Mouse (Mus musculus) cerebellum, postnatal 4 days (tissue): ENCODE measurements around the gene Ssr2.
A peak's percentile ranks its signal among the peaks of the same experiment; 100 is the strongest.

Experiments
- DNase-seq, 2 experiments: peaks; one replicate each; pipeline ENCODE4 v3.0.0; 2022; ENCODE audit warnings: low spot score in 2 of 2, mixed read lengths in 1 of 2

The Ssr2 gene

DNA sequence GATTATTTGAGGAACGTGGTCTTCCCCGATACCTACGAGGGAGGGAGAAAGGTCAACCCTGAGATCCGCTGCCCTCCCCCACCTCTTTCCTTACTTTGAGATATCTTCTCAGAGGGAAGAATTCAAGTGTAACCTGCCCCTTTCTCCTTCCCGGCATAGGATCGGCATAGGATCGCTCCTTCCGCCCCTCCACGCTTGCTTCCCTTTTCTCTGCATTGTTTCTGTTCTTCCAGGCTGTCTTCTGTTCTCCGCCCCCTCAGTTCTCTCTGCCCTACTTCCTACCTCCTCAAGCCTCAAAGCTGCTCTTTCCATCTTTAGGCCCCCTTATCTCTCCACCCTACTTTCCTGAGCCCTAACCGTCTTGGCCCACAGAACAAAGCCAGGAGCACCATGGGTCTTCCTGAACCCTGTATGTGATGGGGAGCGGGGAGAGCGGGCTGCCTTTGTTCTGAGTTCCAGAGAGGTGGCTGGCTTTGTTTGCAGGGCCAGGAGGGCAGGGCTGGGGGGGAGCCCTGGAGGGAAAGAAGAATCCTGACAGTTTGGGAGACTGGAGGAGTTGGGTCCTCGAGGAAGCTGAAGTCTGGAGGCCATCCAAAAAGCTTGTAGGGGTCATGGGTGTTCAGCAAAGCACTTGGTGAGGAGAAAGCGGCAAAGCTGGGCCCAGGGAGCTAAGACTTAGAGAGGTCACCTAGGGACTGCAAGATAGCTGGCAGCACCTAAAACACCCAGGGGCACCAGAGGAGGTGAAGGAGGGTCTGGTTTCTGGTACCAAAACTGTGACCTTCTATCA, 47.9 kb downstream of the Ssr2 start:
- peak in 1 of 2 experiments; percentile 30 for DNase-seq

- DNase-seq: peak in 1 of 2 experiments; percentile 65
Observed at GRCm38 (mm10) chr3:88624324-88624723, 48.6 kb downstream of the Ssr2 start.

DNA sequence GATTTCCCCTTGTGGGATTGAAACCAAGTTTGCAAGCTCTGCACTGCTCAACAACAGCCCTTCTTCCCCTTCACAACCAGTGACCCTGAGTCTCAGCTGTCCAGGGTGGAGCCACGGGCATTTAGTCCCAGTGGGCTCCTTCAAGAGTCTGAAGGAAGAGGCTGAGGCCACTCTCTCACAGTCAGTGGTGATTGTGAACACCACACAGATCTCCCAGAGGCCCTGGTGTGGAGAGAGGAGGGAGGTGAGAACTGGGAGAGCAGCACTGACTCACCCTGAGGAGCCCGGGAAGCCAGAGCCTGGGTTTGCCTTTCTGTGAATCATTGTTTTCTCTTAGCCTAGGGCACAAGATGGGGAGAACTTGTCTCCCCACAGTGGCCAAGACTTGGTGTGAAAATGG, 49.3 kb downstream of the Ssr2 start:
- DNase-seq: no peak

DNA sequence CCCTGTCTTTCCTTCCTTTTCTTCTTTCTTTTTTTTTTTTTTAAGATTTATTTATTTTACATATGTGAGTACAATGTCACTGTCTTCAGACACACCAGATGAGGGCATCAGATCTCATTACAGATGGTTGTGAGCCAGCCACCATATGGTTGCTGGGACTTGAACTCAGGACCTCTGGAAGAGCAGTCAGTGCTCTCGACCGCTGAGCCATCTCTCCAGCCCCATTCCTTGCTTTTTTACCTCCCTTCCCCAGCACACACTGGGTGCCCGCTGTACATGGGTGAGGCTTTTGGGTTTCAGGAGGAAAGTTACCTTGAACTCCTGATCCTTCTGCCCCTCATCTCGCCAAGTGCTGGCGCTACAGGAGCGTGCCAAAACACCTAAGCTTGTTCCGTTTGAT, 49.9 kb downstream of the Ssr2 start:
- no peak for DNase-seq

GRCm38 (mm10) chr3:88626316-88626715, 50.6 kb downstream of the Ssr2 start:
- no peak for DNase-seq

- DNase-seq: no peak
Observed at GRCm38 (mm10) chr3:88627114-88627513, 51.4 kb downstream of the Ssr2 start.

GRCm38 (mm10) chr3:88627535-88627934, 51.9 kb downstream of the Ssr2 start:
- DNase-seq: no peak

- no peak for DNase-seq
Observed at GRCm38 (mm10) chr3:88628766-88629165, 53.1 kb downstream of the Ssr2 start.

DNA sequence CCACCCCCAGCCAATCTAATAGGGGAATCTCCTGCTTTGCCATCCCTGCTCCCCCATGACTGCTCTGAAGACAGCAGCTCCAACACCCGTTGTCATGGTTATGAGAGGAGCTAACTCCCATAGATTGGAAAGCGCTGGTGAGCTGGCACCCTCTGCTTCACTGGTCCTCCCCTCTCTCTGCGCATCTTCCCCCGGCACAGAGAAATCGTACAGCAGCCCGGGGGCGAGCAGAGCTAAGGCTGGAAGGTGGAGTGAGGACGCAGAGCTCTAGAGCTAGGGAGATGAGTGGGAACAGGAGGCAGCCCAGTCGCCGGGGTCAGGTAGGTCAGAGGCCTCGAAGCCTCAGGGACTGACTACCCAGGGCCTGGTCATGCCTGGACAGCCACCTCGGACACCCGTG, 53.6 kb downstream of the Ssr2 start:
- no peak for DNase-seq

DNA sequence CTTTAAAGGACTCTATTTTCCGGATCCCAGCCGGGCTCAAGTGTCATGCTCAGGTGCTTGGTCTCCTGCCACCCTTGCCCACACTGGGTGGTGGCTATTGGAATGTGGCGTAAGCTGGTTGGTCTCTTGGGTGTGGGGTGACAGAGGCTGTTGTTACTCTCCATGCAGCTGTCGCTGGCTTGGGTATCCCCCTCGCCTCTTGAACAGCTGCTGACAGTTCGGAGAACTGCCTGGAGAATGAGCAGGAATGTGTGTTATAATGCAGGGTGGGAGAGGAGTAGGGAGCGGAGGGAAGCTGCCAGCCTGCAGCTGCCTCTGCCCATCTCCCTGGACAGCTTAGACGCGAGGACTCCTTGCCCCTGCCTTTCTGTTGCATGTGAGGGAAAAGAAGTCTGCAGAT, 54.3 kb downstream of the Ssr2 start:
- no peak for DNase-seq

- no peak for DNase-seq
Observed at GRCm38 (mm10) chr3:88630849-88631341, 55.2 kb downstream of the Ssr2 start.

GRCm38 (mm10) chr3:88631921-88632587, 56.4 kb downstream of the Ssr2 start:
- no peak for DNase-seq

DNA sequence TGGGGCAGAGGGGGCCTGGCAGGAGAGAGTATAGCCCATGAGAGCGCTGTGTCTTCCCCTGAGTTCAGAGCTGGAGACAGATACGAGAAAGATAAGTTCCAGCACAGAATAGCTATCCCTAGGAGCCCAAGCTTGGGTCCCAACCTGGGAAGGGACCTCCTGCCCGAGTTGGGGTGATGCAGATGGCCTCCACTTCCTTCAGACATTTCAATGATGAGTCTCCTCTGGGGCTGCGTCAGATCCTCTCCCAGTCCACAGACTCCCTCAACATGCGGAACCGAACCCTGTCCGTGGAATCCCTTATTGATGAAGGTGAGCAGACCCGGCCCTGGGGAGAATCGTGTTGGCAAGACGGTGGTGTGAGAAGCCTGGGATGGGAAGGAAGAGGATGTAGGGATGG, 57.4 kb downstream of the Ssr2 start:
- DNase-seq: no peak

- no peak for DNase-seq
Observed at GRCm38 (mm10) chr3:88635506-88636275, 60.0 kb downstream of the Ssr2 start.

- no peak for DNase-seq
Observed at GRCm38 (mm10) chr3:88636555-88636986, 60.9 kb downstream of the Ssr2 start.

DNA sequence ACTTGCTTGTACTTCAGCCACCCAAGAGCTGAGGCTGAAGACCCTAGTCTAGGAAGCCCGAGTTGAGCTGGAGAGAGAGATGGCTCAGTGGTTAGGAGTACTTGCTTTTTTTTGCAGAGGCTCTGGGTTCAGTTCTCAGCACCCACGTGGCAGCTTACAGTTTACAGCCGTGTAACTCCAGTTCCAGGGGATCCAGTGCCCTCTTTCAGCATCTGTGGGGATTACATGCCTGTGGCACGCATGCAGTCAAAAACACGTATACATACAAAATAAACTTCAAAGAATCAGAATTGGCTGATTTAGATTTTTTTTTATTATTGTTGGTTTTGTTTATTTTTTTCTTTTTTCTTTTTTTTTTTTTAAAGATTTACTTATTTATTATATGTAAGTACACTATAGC, 61.5 kb downstream of the Ssr2 start:
- DNase-seq: no peak
